Mouse (Mus musculus): ENCODE measurements at regions not wholly inside any gene's neighbourhood (a gene's known extent, or its start where the extent isn't known, plus 50 kb on each side); places are given as distances from the start of the nearest gene placed in this dataset.
"Not testable (repeated sequence)": the region's sequence is repeated elsewhere in the genome, so short reads cannot be mapped to it uniquely, and the experiment has no call there.

DNA sequence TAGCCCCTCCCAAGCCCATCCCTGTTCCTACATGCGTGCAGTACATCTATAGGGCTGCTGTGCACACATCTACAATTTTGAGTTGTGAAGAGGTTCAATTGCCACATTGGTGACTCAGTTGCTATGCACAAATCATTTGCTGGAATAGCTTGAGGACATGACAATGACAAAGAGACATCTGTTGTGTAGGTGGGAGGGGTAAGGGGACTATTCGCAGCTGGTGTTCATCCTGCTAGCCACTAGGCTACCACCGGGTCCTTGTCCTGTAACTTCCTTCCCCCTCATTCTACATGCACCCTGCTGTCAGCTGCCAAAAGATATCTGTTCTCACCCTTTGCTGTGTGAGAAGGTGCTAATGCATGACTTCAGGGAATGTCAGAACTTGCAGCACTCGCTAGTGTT is 1117.7 kb upstream of the Arrdc3 start:
- DNase-seq (ENCODE audit: low spot score in 2 of 2): no peak

DNA sequence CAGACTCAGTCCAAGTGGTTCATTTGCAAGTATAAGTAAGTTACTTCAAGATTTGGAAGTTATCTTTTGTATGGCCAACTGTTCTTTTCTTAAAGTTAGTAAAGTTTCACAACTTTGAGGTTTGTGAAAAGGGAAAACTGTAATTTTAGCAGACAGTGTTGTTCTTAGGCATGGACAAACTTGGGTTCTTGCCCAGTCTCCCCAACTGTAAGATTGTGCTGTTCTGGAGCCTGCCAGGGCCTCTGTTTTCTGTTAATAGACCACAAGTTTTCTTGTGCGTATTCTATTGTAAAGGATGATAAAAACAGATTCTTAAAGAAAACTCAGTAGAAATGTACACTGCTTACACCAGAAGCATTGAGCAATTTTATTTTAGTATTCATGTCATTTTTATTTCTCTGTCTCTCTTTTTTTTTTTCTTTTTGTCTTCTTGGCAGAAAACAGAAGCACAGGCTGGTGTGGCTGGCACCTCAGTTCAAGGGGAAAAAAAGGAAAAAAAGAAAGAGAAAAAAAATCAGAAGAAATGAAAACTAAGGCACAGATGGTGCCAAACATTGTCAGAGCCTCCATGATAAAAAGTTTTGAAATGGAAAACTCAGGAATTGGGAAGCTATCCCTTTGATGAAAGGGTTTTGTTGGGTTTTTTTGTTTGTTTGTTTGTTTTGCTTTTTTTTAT is 1098.1 kb upstream of the Arrdc3 start:
- no peak for DNase-seq (ENCODE audit: low spot score in 2 of 2)

- DNase-seq (ENCODE audit: low spot score in 2 of 2): no peak
These were observed 1081.6 kb upstream of the Arrdc3 start for GRCm38 (mm10) chr13:79801591-79801990.

DNA sequence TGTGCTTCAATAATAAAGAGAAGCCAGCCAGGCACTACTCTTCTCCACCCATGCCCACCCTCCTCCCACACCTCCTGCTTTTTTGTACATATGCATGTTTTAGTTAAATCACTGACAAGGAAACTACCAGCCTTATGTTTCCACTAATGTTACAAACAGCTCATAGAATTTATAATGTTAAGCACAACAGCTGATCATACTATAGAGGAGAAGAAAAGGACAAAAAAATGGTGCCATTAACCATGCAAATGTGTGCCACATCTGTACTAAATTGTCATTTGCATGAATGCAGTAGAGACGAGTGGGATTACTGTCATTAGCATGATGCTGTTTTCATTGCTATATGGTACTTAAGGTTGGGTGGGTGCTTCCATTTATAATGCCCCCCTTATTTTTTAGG is 1047.6 kb upstream of the Arrdc3 start:
- DNase-seq (ENCODE audit: low spot score in 2 of 2): no peak

GRCm38 (mm10) chr13:79844800-79845199 is 1038.4 kb upstream of the Arrdc3 start:
- DNase-seq (ENCODE audit: low spot score in 2 of 2): peak in 1 of 2 experiments; percentile 3

DNA sequence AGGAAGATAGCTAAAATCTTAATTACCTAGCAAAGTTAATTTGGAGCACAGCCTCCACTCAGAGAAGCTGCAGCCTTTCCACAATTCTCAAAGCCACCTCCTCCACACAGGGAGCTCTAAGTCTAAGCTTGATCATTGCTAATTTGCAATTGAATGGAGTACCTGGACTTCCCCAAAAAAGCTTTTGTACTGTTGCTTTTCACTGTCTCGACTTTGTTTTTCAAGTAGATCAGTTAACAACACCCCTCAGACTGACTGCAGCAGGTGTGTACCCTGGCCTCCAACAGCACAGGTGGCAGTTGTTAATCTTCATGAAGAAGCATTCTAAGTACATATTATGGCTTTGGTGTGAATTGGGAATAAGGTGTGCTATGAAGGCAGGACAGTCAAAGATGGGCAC is 1015.7 kb upstream of the Arrdc3 start:
- DNase-seq (ENCODE audit: low spot score in 2 of 2): not testable (repeated sequence)

- no peak for DNase-seq (ENCODE audit: low spot score in 2 of 2)
These were observed 1014.5 kb upstream of the Arrdc3 start for GRCm38 (mm10) chr13:79868481-79869225.

- no peak for DNase-seq (ENCODE audit: low spot score in 2 of 2)
These were observed 1003.0 kb upstream of the Arrdc3 start for GRCm38 (mm10) chr13:79880136-79880535.

- no peak for DNase-seq (ENCODE audit: low spot score in 2 of 2)
These were observed 997.2 kb upstream of the Arrdc3 start for GRCm38 (mm10) chr13:79885959-79886358.

GRCm38 (mm10) chr13:79886361-79886760 is 996.8 kb upstream of the Arrdc3 start:
- DNase-seq (ENCODE audit: low spot score in 2 of 2): no peak

Measured in layer of hippocampus, postnatal 14 days (tissue).